Mouse (Mus musculus) bone marrow macrophage, adult 2 months (primary cell): ENCODE data around the gene Fam151a.

Source experiments
- CTCF ChIP-seq: IDR thresholded peaks from 2 replicates; pipeline ENCODE4 v1.5.1; 2012; ENCODE audit warnings: low read depth, mild to moderate bottlenecking, low read length, moderate library complexity
- POLR2A ChIP-seq: IDR thresholded peaks from 2 replicates; pipeline ENCODE4 v1.6.1; 2012; ENCODE audit warnings: mild to moderate bottlenecking, low read depth, low read length, borderline replicate concordance

GRCm38 (mm10) chr4:106730814-106731213, 2.9 kb upstream of the Fam151a start, which contains the start of gene Mroh7:
- TF ChIP-seq CTCF: no peak
- no peak for TF ChIP-seq POLR2A
